Mouse (Mus musculus): ENCODE measurements around the gene Dmbx1. TPM values are rescaled to one million over a fixed set of nuclear protein-coding genes. Genes with fewer than 3 reads are reported as not detected.

Dmbx1 gene
- total and polyA plus RNA-seq, 2 experiments from 2014 or later, result not detected

GRCm38 (mm10) chr4:115873231-115873630 lies 66.5 kb downstream of the Dmbx1 start:
- no peak overlapping the region for H3K4me2 ChIP-seq (ENCODE audit: low read depth, low read length)
- no peak overlapping the region for H3K9ac ChIP-seq (replicated peaks; ENCODE audit: low read depth, low read length)
- no peak overlapping the region for H3K4me3 ChIP-seq (ENCODE audit: low read depth, low read length)
- no peak for ATAC-seq (ENCODE audit: insufficient read depth, low read depth)
- DNase-seq (ENCODE audit: low spot score), result no peak
- TF ChIP-seq EP300 (IDR thresholded peaks at IDR 0.05; ENCODE audit: low read depth) (no peak), CTCF (IDR thresholded peaks at IDR 0.05; ENCODE audit: low read depth) (no peak)
- no peaks in the 10 kb centered on the region for H3K9me3 ChIP-seq (replicated peaks; ENCODE audit: control insufficient read depth, low read length)
- H3K36me3 ChIP-seq (replicated peaks; ENCODE audit: control insufficient read depth, insufficient read depth, low read length), result peaks cover 53% of the 10 kb centered on the region
- no peaks in the 10 kb centered on the region for H3K4me1 ChIP-seq (ENCODE audit: control insufficient read depth, insufficient read depth)
- H3K27me3 ChIP-seq (ENCODE audit: control insufficient read depth, insufficient read depth, low read length), result no peaks in the 10 kb centered on the region
- 90% methylated on average over 3 of the region's 3 CpGs for WGBS
- H3K27ac ChIP-seq (ENCODE audit: low read depth), result no peak overlapping the region

- H3K9me3 ChIP-seq (replicated peaks; ENCODE audit: control insufficient read depth, low read length), result no peaks in the 10 kb centered on the region
- H3K27me3 ChIP-seq (ENCODE audit: control insufficient read depth, insufficient read depth, low read length), result no peaks in the 10 kb centered on the region
- peaks cover 65% of the 10 kb centered on the region for H3K36me3 ChIP-seq (replicated peaks; ENCODE audit: control insufficient read depth, insufficient read depth, low read length)
- H3K4me1 ChIP-seq (ENCODE audit: control insufficient read depth, insufficient read depth), result no peaks in the 10 kb centered on the region
- 57% methylated on average over 16 of the region's 16 CpGs for WGBS
- no peak overlapping the region for H3K4me2 ChIP-seq (ENCODE audit: low read depth, low read length)
- DNase-seq (ENCODE audit: low spot score), result no peak
- no peak for TF ChIP-seq CTCF (IDR thresholded peaks at IDR 0.05; ENCODE audit: low read depth)
- no peak for TF ChIP-seq EP300 (IDR thresholded peaks at IDR 0.05; ENCODE audit: low read depth)
- no peak overlapping the region for H3K9ac ChIP-seq (replicated peaks; ENCODE audit: low read depth, low read length)
- no peak overlapping the region for H3K27ac ChIP-seq (ENCODE audit: low read depth)
- no peak for ATAC-seq (ENCODE audit: insufficient read depth, low read depth)
- no peak overlapping the region for H3K4me3 ChIP-seq (ENCODE audit: low read depth, low read length)
Measured at GRCm38 (mm10) chr4:115869512-115870210, 70.1 kb downstream of the Dmbx1 start.

Other genes starting within 250 kb of the Dmbx1 start
- 20.8 and 30.3 TPM in 2 replicates for gene Efcab14, start 202.2 kb downstream of the Dmbx1 start, total RNA-seq (2014; rRNA removed; ENCODE audit: low replicate concordance)
- gene Efcab14, start 202.2 kb downstream of the Dmbx1 start, polyA plus RNA-seq (2015; fragmentation: Nextera tagmentation; extraction: Ambion mirVana), result 16.3 and 17.1 TPM in 2 replicates
- not detected in 2 replicates for gene Tex38, start 158.9 kb downstream of the Dmbx1 start, total RNA-seq (2014; rRNA removed; ENCODE audit: low replicate concordance)
- 0.30 and 0.55 TPM in 2 replicates for gene Tex38, start 158.9 kb downstream of the Dmbx1 start, polyA plus RNA-seq (2015; fragmentation: Nextera tagmentation; extraction: Ambion mirVana)
- gene Atpaf1, start 155.1 kb downstream of the Dmbx1 start, total RNA-seq (2014; rRNA removed; ENCODE audit: low replicate concordance), result 40.0 and 49.0 TPM in 2 replicates
- gene Atpaf1, start 155.1 kb downstream of the Dmbx1 start, polyA plus RNA-seq (2015; fragmentation: Nextera tagmentation; extraction: Ambion mirVana), result 75.9 and 86.4 TPM in 2 replicates
- 3.1 and 4.9 TPM in 2 replicates for gene Mob3c, start 111.8 kb downstream of the Dmbx1 start, total RNA-seq (2014; rRNA removed; ENCODE audit: low replicate concordance)
- 5.5 and 6.4 TPM in 2 replicates for gene Mob3c, start 111.8 kb downstream of the Dmbx1 start, polyA plus RNA-seq (2015; fragmentation: Nextera tagmentation; extraction: Ambion mirVana)
- gene Mknk1, start 100.7 kb downstream of the Dmbx1 start, total RNA-seq (2014; rRNA removed; ENCODE audit: low replicate concordance), result 10.9 and 15.4 TPM in 2 replicates
- gene Mknk1, start 100.7 kb downstream of the Dmbx1 start, polyA plus RNA-seq (2015; fragmentation: Nextera tagmentation; extraction: Ambion mirVana), result 15.5 and 16.6 TPM in 2 replicates
- gene Kncn, start 55.5 kb downstream of the Dmbx1 start, total RNA-seq (2014; rRNA removed; ENCODE audit: low replicate concordance), result not detected in 2 replicates
- not detected in 2 replicates for gene Kncn, start 55.5 kb downstream of the Dmbx1 start, polyA plus RNA-seq (2015; fragmentation: Nextera tagmentation; extraction: Ambion mirVana)
- gene 6430628N08Rik, start 49.3 kb downstream of the Dmbx1 start, total RNA-seq (2014; rRNA removed; ENCODE audit: low replicate concordance), result not detected in 2 replicates
- not detected in 2 replicates for gene 6430628N08Rik, start 49.3 kb downstream of the Dmbx1 start, polyA plus RNA-seq (2015; fragmentation: Nextera tagmentation; extraction: Ambion mirVana)
- gene Faah, start 78.0 kb upstream of the Dmbx1 start, total RNA-seq (2014; rRNA removed; ENCODE audit: low replicate concordance), result 0.80 and 3.3 TPM in 2 replicates
- 0.61 and 0.65 TPM in 2 replicates for gene Faah, start 78.0 kb upstream of the Dmbx1 start, polyA plus RNA-seq (2015; fragmentation: Nextera tagmentation; extraction: Ambion mirVana)
- 43.5 and 54.8 TPM in 2 replicates for gene Nsun4, start 114.0 kb upstream of the Dmbx1 start, total RNA-seq (2014; rRNA removed; ENCODE audit: low replicate concordance)
- 33.9 and 34.2 TPM in 2 replicates for gene Nsun4, start 114.0 kb upstream of the Dmbx1 start, polyA plus RNA-seq (2015; fragmentation: Nextera tagmentation; extraction: Ambion mirVana)
- gene Uqcrh, start 135.1 kb upstream of the Dmbx1 start, total RNA-seq (2014; rRNA removed; ENCODE audit: low replicate concordance), result 1,024 and 1,032 TPM in 2 replicates
- 2,231 and 2,302 TPM in 2 replicates for gene Uqcrh, start 135.1 kb upstream of the Dmbx1 start, polyA plus RNA-seq (2015; fragmentation: Nextera tagmentation; extraction: Ambion mirVana)
- 69.4 and 85.5 TPM in 2 replicates for gene Lrrc41, start 135.3 kb upstream of the Dmbx1 start, total RNA-seq (2014; rRNA removed; ENCODE audit: low replicate concordance)
- gene Lrrc41, start 135.3 kb upstream of the Dmbx1 start, polyA plus RNA-seq (2015; fragmentation: Nextera tagmentation; extraction: Ambion mirVana), result 32.2 and 35.9 TPM in 2 replicates
- 7.7 and 8.0 TPM in 2 replicates for gene Rad54l, start 183.8 kb upstream of the Dmbx1 start, total RNA-seq (2014; rRNA removed; ENCODE audit: low replicate concordance)
- 3.8 and 4.4 TPM in 2 replicates for gene Rad54l, start 183.8 kb upstream of the Dmbx1 start, polyA plus RNA-seq (2015; fragmentation: Nextera tagmentation; extraction: Ambion mirVana)
- gene Pomgnt1, start 183.9 kb upstream of the Dmbx1 start, total RNA-seq (2014; rRNA removed; ENCODE audit: low replicate concordance), result 77.5 and 91.3 TPM in 2 replicates
- 56.9 and 59.6 TPM in 2 replicates for gene Pomgnt1, start 183.9 kb upstream of the Dmbx1 start, polyA plus RNA-seq (2015; fragmentation: Nextera tagmentation; extraction: Ambion mirVana)
- gene Lurap1, start 211.4 kb upstream of the Dmbx1 start, total RNA-seq (2014; rRNA removed; ENCODE audit: low replicate concordance), result 1.5 and 2.1 TPM in 2 replicates
- gene Lurap1, start 211.4 kb upstream of the Dmbx1 start, polyA plus RNA-seq (2015; fragmentation: Nextera tagmentation; extraction: Ambion mirVana), result 0.97 and 1.1 TPM in 2 replicates
- 1.8 TPM in 1 of 2 replicates, not detected in the other for gene Tspan1, start 227.7 kb upstream of the Dmbx1 start, total RNA-seq (2014; rRNA removed; ENCODE audit: low replicate concordance)
- gene Tspan1, start 227.7 kb upstream of the Dmbx1 start, polyA plus RNA-seq (2015; fragmentation: Nextera tagmentation; extraction: Ambion mirVana), result 2.8 TPM in 1 of 2 replicates, not detected in the other
- not detected in 2 replicates for gene 1700042G07Rik, start 233.4 kb upstream of the Dmbx1 start, total RNA-seq (2014; rRNA removed; ENCODE audit: low replicate concordance)
- not detected in 2 replicates for gene 1700042G07Rik, start 233.4 kb upstream of the Dmbx1 start, polyA plus RNA-seq (2015; fragmentation: Nextera tagmentation; extraction: Ambion mirVana)
- not detected in 2 replicates for gene Gm49337, start 233.5 kb upstream of the Dmbx1 start, total RNA-seq (2014; rRNA removed; ENCODE audit: low replicate concordance)
- not detected in 2 replicates for gene Gm49337, start 233.5 kb upstream of the Dmbx1 start, polyA plus RNA-seq (2015; fragmentation: Nextera tagmentation; extraction: Ambion mirVana)

Data from heart, postnatal 0 days (tissue).